Mouse (Mus musculus): ENCODE measurements around the gene Efcab9.
A peak's percentile ranks its signal among the peaks of the same experiment; 100 is the strongest.
"Not testable (repeated sequence)": the region's sequence is repeated elsewhere in the genome, so short reads cannot be mapped to it uniquely, and the experiment has no call there.

The Efcab9 gene

DNA sequence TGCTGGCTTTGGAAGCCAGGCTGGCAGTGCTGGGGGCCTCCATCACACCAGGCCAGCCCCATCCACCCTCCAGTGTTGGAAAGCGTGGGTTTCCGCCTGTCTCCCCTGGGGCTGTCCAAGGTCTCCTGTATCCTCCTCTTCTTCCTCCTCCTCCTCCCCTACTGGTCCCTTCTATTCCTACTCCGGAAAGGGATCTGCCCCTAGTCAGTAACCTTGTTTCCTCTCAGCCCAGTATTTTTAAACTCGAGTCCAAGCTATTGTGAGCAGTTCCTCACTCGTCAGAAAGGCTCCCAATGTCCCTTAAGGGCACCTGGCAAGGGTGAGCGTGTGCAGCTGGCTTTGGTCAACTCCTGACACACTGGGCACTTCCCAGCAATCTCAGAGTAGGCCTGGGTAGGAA, 6.6 kb upstream of the Efcab9 start:
- no peak for DNase-seq

DNA sequence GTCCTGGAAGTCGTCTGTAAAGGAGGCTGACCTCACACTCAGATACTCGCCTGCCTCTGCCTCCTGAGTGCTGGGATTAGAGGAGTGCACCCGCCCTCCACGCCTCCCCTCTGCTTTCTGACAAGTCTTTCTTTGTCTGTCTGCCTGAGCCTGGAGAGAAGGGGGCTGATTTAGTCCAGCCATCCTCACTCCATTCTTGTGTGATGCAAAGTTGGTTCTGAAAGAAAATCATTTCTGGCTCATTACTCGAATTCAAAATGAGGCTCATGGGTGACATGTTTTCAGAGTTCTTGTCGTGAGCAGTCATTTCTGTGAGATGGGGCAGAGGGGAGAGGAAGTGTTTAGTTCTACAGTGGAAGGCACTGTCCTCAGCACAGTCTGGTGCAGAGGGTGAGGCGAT, 5.1 kb upstream of the Efcab9 start:
- no peak for DNase-seq

DNA sequence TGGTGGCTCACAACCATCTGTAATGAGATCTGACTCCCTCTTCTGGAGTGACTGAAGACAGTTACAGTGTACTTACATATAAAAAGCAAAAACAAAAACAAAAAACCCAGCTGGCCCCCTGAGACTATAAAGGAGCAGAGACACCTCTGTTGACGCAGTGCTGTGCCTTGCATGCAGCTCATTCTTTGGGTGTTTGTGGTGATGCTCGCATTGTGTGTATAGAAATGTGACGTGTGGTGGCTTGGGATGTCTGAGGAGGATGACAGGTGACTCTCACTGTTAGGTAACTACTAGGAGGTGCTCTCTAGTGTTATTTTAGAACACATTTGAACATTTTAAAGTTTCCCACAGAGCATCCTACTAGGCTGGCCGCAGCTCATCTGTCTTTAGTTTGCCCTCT, 3.8 kb upstream of the Efcab9 start:
- no peak for DNase-seq

DNA sequence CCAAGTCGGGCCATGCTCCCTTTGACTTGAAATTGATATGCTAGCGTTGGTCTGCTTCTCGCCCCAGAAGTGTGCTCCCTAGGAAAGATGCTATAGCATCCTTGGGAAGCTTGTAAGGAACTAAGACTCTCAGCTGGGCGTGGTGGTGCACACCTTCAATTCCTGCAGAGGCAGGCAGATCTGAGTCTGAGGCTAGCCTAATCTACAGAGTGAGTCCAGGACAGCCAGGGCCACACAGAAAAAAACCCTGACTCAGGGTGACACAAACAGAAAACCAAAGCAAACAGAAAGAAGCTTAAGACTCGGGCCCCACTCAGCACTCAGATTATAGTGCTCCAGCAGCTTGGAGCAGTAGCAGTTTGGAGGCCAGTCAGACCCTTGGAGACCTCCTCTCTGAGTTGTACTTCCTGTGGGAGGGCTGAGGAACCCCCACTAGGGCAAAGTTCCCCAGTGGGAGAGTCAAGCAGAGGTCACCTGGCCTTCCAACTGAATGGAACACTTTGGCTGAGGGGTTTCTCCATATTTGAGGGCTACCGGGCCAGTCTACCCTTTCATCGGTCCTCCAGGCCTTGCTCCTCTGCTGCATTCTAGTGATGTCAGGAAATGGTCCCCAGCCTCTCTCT, 2.7 kb upstream of the Efcab9 start:
- no peak for DNase-seq

DNA sequence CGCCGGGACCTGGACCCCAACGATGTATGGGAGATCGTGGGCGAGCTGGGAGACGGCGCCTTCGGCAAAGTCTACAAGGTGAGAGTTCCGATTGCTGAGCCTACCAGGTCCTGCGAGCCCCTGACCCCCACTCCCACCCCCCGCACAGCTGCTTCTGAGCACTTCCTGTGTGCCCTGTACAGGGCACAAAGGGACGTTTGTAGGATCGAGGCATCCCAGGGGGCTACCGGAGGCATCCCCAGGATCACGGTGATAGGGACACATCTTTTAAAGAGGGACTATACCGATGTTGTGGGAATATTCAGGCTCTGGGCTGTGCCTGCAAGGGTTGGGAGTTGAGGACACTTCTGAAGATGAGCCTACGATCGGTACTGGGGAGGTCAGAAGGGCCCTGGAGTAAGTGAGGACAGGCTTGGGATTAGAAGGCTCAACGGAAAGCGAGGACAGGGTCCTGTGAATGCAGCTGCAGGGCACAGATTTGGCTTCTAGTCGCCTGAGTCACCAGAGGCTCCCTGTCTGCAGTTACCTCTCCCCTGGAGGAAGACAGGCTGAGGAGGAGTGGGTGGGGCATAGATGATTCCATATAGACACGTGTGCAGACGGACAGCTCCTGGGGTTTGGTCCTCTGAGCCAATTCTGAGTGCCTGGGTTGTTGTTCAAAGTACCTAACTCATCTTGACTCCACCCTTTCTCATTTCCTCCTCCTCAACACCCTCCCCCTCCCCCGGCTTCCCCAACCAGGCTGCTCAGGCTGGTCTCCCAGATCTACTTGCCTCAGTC, 1.8 kb upstream of the Efcab9 start:
- DNase-seq: peak; percentile 67 to 73

DNA sequence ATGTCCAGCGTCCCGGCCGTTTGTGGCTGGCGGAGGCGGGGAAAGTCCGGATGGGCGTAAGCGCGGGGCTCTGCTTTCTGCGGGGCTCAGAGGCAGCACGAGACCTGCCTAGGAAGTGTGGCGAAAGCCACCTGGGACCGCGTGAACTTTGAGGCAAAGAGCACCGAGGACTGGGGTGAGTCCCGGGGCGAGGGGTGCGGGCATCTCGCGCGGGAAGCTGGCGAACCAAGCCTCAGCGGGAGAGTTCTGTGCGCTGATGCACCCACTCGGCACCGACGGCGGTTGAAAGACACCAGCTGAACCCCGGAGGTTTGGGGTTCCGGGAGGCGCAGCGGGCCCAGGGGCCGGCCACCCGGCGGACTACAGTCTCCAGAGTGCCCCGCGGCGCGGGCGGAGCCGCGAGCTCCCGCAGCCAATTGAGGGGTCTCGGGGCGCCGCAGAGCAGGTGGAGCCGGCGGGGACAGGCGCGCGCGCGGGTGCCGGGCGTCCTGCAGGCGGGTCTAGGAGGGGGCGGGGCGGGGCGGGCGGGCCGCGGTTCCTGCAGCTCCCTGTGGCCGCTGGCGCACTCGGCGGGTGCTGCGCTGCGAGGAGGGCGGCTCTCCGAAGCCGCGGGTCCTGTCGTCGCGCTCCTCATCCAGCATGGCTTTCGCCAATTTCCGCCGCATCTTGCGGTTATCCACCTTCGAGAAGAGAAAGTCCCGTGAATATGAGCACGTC, 1.0 kb upstream of the Efcab9 start, which contains the start of gene Stk10:
TSS of gene Stk10 (plus strand) at position 541 of the 717 bp plus-strand sequence.
- DNase-seq: peak; percentile 93 to 94

DNA sequence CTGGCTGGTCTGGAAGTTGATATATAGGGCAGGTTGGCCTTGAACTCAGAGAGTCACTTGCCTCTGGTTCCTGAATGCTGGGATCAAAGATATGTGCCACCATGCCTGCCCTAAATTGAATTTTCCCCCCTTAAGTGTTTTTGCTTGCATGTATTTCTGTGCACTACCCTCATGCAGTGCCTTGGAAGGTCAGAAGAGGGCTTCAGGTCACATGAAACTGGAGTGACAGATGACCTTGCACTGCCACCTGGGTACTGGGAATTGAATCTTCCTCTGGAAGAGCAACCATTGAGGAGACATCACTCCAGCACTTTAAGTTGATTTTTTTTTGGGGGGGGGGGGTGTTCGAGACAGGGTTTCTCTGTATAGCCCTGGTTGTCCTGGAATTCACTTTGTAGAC, 1.7 kb downstream of the Efcab9 start:
- no peak for DNase-seq

DNA sequence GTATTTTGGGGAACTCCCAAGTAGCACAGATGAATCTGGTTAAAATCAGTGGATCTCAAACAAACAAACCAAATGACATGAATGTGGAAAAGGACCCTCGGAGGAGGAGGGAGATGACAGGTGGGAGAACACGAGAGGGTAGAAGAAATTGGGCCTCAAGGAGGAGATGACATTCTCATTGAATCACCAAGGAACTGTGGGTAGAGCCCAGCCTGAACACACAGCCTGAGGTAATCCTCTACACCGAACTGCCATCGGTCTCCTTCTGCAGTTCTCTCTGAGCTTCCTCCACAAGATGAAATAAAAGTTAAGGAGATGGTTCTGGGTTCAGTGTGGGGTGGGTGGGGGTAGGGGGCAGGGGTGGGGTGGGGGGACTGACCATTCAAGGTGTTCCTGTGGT, 4.9 kb downstream of the Efcab9 start:
- no peak for DNase-seq

DNA sequence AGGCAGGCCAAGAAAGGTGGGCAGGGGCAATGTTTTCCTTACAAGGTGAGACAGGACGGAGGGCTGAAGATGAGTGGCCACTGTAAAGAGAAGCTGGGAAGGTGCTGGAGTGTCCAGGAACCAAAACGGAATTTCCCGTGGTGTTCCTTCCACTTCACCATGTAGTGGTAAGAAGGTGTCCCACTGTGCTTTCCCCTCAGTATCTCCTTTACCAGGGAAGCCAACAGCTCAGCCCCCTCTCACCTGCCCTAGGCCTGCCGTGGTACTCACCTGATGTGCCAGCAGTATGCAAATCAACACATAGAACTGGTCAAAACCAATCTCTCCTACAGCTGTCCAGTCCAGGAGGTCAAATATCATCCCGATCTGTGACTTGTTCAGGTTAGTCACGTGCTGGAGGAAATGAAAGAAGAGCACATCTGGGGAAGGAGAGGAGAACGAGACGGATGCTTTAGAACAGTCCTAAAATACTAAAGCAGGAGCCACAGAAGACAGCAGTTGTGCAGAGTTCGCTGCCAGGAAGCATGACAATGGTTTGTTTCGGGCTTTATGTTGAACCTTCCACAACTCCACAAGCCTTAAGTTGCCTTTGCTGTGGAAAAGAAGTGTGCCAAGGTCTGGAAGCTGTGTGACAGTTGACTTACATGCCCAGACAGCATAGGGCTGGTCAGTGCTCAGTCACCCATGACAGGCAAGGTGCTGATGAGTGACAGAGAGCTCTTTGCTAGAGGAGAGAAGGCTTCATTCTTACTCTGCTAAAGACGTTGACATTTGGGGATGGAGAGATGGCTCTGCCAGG, 7.6 kb downstream of the Efcab9 start:
- no peak for DNase-seq

DNA sequence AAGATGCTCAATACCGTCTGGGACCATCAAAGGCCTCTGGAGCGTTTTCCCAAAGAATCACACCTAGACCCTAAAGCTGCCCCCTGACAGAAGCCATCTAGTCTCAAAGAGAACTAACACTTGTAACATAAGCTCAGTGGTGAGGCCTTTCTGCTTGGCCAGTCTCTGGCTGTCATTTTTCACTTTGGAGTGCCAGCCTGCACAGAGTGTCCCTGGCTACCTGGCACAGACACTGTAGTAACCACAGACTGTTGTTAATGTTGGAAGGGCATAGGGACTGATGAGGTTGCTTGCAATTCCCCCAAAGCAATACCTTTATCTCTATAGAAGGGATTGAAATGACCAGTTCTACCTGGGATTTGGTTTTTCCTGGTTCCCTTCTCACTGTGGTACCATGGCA, 10.6 kb downstream of the Efcab9 start:
- no peak for DNase-seq

DNA sequence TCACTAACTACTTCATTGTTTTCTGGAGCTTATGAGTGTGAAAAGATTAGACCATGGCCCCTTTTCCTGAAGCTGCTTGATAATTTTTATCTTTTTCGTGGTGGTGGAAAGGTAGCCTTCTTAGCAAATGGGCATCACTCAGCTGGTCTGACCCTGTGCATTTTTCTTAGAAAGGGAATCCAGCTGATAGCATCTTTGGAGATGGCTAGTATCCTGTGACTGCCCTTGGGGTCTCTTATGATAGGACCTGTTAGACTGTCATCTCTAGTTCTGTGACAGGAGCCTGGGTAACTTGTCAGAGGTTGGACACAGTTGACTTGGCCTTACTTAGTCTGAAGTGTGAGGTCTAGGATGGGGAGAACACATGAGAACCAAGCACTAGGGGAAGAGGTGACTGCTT, 12.5 kb downstream of the Efcab9 start:
- no peak for DNase-seq

DNA sequence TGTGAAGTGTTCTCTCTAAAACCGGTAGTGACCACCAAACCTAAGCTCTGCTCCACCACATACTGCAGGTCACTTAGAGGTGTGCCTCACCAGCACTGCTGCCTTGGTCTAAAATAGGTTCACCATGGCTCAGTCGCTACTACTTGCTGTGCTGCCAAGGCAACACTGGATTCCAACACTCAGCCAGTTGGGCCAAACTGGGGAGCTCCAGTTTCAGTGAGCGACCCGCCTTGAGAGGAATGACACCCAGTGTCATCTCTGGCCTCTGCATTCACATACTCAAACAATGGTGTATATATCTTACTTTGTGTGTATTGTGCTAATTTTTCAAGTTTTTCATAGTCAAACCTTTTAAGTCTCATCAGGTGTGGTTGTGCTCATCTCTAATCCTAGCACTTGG, 13.1 kb downstream of the Efcab9 start:
- no peak for DNase-seq

DNA sequence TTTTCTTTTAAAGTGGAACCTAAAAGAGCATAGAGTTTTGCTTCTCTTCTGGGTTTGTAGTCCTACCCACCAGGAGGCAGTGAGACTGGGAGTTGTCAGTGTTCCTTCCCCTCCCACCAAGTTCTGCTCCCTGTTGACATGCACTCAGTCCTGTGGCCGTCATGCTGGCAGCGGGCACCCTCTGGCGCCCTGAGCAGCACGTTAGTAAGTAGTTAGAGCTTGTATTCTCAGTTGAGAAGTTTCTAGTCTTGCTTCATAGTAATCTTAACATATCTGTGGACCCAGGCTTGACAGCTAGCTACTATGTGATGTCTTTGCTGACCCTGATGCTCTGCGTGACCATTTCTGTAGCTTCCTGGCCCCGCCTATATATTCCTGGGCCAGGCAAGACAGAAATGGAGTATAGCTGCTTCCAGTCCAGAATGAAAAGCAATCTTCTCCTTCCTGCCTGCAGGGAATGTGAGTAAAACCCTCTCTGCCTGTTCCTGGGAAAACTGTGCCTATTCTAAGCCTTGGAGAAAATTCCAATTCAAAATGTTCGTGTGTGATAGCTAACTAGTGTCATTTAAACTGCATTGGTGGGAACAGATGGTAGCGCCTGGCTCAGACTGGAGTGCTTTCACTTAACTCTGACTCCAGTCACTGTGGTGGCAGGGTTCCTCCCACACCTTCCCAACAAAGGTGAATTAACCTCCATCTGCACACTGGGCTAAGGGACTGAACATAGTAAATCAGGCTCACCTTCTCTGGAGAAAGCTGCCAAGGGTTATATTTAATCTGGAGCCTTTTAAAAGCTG, 14.8 kb downstream of the Efcab9 start:
- no peak for DNase-seq

DNA sequence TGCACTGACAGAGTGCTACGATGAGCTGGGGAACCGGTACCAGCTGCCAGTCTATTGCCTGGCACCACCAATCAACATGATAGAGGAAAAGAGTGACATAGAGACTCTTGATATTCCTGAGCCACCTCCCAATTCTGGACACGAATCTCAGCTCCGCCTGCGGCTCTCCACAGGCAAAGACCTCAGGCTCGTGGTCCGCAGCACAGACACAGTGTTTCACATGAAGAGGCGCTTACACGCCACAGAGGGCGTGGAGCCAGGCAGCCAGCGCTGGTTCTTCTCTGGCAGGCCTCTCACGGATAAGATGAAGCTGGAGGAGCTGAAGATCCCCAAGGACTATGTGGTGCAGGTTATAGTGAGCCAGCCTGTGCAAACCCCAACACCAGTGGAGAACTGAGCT, 15.8 kb downstream of the Efcab9 start:
- no peak for DNase-seq

DNA sequence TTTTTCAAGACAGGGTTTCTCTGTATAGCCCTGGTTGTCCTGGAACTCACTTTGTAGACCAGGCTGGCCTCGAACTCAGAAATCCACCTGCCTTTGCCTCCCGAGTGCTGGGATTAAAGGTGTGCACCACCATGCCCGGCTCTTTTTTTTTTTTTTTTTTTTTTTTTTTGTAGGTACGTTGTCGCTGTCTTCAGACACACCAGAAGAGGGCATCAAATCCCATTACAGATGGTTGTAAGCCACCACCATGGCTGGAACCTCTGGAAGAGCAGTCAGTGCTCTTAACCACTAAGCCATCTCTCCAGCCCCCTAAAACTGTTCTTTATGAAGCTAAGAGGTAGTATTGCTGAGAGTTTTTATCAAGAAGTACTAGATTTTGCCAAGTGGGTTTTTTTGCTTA, 17.0 kb downstream of the Efcab9 start:
- not testable (repeated sequence) for DNase-seq

DNA sequence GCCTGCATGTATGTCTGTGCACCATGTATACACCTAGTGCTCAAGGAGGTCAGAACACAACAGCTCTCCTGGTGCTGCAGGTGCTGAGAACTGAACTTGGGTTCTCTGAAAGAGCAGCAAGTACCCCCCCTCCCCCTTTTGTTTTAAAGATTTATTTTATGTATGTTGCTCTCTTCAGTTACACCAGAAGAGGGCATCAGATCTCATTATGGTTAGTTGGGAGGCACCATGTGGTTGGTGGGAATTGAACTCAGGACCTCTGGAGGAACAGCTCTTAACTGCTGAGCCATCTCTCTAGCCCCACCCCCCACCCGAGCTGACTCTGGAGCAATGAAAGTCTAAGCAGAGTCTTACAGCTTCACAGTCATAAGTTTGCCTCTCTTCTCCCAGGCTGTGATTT, 21.0 kb downstream of the Efcab9 start:
- no peak for DNase-seq

DNA sequence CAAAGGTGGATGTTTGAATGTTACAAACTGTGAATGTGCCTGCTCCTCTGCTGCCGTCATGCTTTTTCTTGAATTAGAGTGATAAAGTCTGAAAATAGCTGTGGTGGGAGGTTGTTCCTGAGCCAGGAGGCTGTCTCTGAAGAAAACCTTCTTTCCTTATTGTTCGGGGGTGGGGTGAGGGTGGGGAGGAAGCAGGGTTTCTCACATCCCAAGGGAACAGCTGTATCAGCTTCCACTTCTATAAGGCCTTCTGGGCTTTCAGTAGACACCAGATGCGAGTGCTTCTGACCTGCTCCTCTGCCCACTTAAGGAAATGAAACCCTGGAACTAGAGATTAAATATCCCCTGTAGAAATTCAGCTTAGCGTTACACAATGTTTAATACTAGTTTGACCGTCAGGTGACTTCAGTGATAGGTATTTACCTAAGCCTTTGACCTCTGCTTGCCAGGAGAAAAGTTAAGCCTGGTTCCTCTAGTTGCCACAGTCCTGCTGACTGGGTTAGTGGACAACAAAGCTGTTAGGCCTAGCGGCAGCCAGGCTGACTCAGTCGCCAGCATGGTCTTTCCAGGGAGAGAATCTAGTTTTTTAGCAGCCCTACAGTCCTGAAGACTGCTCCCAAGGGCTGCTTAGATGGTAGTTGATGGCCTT, 26.7 kb downstream of the Efcab9 start:
- peak in 1 of 2 experiments; percentile 7 for DNase-seq

DNA sequence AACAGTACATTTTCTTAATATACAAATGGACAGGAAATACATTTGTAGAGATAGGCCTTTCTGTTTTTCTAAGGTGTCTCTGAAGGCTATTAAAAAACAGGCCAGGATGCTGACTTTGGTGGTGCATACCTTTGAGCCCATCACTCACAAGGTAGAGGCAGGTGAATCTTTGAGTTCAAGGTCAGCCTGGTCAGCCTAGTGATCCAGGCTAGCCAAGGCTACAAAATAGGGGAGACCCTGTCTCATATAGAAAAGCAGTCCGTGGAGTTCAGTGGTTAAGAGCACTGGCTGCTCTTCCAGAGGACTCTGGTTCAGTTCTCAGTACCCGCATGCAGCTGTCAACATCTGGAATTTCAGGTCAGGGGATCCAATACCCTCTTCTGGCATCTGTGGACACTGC, 28.2 kb downstream of the Efcab9 start:
- DNase-seq: no peak

DNA sequence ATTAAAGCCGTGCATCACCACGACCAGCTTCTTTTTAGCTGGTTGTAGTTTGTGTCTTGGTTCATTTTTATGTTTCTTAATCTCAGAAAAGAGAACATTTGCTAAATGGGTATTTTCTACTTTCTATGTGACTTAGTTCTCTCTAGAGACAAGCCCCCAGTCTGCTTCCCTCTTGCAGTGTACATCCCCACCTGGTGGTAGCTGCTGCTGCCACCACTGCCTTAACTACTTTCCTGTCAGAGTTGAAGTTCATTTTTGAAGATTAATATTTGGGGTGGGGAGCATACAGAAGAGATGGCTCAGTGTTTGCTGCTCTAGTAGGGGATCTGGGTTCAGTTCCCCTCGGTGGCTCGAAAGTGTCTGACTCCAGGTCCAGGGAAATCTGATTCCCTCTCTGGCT, 31.9 kb downstream of the Efcab9 start:
- DNase-seq: no peak

DNA sequence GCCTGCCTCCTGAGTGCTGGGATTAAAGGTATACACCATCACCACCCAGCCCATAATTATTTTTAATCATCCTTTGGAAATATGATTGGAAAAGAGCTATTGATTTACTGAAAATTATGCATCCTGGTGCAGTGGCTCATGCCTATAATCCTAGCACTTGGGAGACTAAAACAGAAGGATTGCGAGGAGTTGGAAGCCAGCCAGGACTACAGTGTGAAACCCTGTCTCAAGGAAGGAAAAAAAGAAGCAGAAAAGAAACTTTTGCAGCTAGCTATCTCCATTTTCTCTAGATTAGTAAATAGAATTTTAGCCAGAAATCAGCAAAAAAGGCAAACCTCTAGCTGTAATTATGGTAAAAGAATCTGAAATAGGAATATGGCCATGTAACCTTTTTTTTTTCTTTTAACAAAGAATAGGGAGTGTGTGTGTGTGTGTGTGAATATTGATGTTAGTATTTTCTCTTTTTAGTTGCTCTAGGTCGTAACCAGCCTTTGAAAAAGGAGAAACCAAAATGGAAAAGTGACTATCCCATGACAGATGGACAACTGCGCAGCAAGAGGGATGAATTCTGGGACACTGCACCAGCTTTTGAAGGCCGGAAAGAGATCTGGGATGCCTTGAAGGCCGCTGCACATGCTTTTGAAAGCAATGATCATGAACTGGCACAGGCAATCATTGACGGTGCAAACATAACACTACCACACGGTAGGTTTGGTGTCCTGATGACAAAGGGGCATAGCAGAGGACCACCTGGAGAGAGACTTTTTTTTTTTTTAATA, 32.9 kb downstream of the Efcab9 start:
- peak in 1 of 2 experiments; percentile 26 for DNase-seq

DNA sequence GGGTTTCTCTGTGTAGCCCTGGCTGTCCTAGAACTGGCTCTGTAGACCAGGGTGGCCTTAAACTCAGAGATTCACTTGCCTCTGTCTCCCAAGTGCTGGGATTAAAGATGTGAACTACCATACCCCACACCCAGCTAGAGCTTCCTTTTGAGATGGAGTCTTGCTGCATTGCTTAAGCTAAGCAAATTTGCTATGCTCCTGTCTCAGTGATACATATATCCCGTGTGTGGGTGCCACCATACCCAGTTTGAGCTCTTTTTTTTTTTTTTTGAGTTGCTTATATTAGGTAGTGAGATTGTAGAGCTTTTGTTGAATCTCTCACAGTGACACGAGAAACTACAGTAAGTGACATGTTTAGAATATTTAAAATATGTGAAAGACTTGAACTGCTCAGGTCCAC, 36.6 kb downstream of the Efcab9 start:
- DNase-seq: no peak
